Mouse (Mus musculus) cortical plate, adult 2 months (tissue): ENCODE results near the gene Sun5.

Experiments used
- CTCF ChIP-seq: fragments of 200-500 bp; IDR thresholded peaks from 2 replicates; pipeline ENCODE4 v1.5.1; 2011; ENCODE audit warnings: mild to moderate bottlenecking, control low read depth, low read length; ENCODE audit not compliant: insufficient read depth; ENCODE audit errors: extremely low read depth
- POLR2A ChIP-seq: fragments of 200-500 bp; IDR thresholded peaks from 2 replicates; pipeline ENCODE4 v1.6.1; 2011; ENCODE audit warnings: mild to moderate bottlenecking, low read length, control low read depth; ENCODE audit not compliant: insufficient read depth; ENCODE audit errors: extremely low read depth

DNA sequence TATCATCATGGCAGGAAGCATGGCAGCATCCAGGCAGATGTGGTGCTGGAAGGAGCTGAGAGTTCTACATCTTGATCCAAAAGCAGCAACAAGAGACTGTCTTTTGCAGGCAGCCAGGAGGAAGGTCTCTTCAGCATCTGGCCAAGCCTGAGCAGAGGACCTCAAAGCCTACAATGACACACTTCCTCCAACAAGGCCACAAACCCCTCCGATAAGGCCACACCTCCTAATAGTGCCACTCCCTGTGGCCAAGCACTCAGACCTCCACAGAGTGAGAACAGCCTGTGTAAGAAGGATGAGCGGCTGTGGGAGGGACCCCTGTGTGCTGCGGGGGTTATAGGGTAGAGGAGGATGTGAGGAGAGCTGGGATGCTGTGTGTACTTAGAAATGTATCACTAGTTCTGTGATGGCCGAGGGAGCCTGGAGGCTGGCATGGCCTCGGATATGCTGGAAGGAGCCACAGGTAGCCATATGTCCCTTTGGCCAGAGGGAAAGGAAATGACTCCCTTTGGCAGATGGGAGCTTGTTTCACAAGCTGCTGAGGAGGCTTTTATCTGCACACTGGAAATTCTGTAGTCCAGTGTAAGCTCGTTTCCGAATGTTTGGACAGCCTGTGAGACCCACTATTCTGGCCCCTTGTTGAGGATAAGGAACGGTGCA, 43.6 kb downstream of the Sun5 start:
- TF ChIP-seq CTCF (no peak), POLR2A (no peak)
